12 mouse cellular contexts compared by ENCODE assay signal in the genomic region with DNA sequence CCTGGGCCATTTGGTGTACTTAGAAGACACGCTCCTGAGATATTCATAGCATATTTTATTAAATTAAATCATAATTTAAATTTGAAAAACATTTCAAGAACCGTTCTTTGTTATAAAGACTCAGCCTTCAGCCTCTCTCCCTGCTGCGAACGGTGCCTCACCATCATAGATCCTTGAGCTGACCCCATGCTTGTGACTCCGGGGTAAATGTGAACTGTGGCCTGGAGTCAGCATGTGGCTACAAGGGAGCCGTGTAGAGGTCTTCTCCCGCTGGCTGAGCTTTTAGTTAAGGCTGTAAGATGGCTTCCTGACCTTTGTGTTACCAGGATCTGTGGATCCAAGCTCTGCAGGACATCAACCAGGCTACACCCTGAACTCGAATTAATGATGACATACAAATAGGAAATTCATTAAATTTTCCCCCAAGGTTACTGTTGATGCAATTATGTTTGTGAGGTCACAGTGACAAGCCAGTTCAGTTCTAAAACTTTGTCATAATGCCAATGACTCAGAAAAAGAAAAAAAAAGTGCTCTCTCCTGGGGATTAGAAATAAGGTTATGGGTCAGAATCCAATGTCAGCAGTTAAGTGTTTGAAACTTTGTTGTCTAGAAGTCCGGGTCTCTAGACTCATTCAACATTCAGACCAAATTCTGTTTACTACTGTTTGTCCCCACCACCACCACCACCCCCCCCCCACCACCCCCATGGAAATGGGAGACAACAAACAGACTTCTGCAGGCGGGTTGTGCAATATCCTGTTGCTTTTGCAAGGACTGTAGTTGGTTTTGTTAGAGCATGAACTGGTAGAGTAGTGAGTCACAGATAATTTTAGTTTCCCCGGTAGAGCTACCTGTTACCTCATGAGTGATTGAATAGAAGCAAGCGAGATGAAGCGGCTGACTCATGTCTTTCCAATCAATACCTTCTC.
DNase-seq lines count a peak whose midpoint lies in the region.
"Had no signal": no experiment of that assay in that cellular context is flagged by ENCODE, and none has a peak within 500 bp of the region (broad histone marks: within the 10 kb centered on the region; RNA-seq: fewer than 3 reads in every experiment).

No protein-coding gene starts in this region.

- DNase-seq in heart, adult 11 months, result peak; percentile 96
- no peak for DNase-seq in heart, postnatal 4 days
- peak; percentile 32 for DNase-seq in CD4-positive helper T cell, adult 2 months (ENCODE audit: low read depth, low spot score)
- DNase-seq in lung, postnatal 25 days (ENCODE audit: low spot score), result peak; percentile 44
- DNase-seq in urinary bladder, adult 2 months (ENCODE audit: low spot score), result no peak
- DNase-seq in layer of hippocampus, adult 9-11 months, result no peak
- DNase-seq in thymus, postnatal 4 days, result no peak
- DNase-seq: cerebellum, postnatal 14 days; gastrocnemius, postnatal 10 days had no signal

- H3K4me1 ChIP-seq in brown adipose tissue, adult 24 weeks (ENCODE audit: control insufficient read depth, insufficient read depth, insufficient read length, low read length), result peaks cover 8% of the 10 kb centered on the region
- H3K4me1 ChIP-seq: intestine, embryonic 15.5 days had no signal

- H3K27ac ChIP-seq in brown adipose tissue, adult 24 weeks (replicated peaks; ENCODE audit: low read depth, low read length), result peak overlapping the region; percentile 97
- H3K27ac ChIP-seq: intestine, embryonic 15.5 days had no signal

- no peak overlapping the region for H3K4me3 ChIP-seq in brown adipose tissue, adult 24 weeks (ENCODE audit: insufficient read depth, low read depth, low read length)
- H3K4me3 ChIP-seq: erythroblast, embryonic 14.5 days; intestine, embryonic 15.5 days had no signal

Comparison
In these comparisons a context has a peak if more than half of its experiments do, and no peak if none do; other contexts are left out.
1. DNase-seq: peak in heart, adult 11 months (single experiment), CD4-positive helper T cell, adult 2 months (single experiment) and lung, postnatal 25 days (single experiment); none in heart, postnatal 4 days (single experiment), urinary bladder, adult 2 months (single experiment), layer of hippocampus, adult 9-11 months (single experiment) and thymus, postnatal 4 days (single experiment).